Mouse (Mus musculus) small intestine, adult 2 months (tissue): ENCODE measurements around the gene Rsf1. TPM values are rescaled to one million over a fixed set of nuclear protein-coding genes. Genes with fewer than 3 reads are reported as not detected.

Experiments used
- H3K27ac ChIP-seq: fragments of 200-500 bp; 2 replicates; pipeline ENCODE4 v1.5.1; 2012; ENCODE audit warnings: low read depth, low read length, control low read depth, inconsistent platforms; ENCODE audit not compliant: insufficient read depth
- H3K27me3 ChIP-seq: fragments of 200-500 bp; 2 replicates; pipeline ENCODE4 v1.6.1; 2012; ENCODE audit warnings: mild to moderate bottlenecking, moderate library complexity, low read length, inconsistent platforms; ENCODE audit not compliant: control insufficient read depth, insufficient read depth
- H3K36me3 ChIP-seq: fragments of 200-500 bp; 2 replicates; pipeline ENCODE4 v1.6.1; 2012; ENCODE audit warnings: mild to moderate bottlenecking, low read length, control low read depth, inconsistent platforms; ENCODE audit not compliant: control insufficient read depth, insufficient read depth
- H3K4me1 ChIP-seq: fragments of 200-500 bp; 2 replicates; pipeline ENCODE4 v1.6.1; 2012; ENCODE audit warnings: low read length, inconsistent platforms, mixed read lengths; ENCODE audit not compliant: control insufficient read depth, insufficient read depth, insufficient read length
- H3K4me3 ChIP-seq: fragments of 200-500 bp; 2 replicates; pipeline ENCODE4 v1.5.1; 2012; ENCODE audit warnings: low read depth, mild to moderate bottlenecking, control low read depth, inconsistent platforms, low read length, moderate library complexity
- CTCF ChIP-seq: fragments of 200-500 bp; IDR thresholded peaks from 2 replicates; pipeline ENCODE4 v1.5.1; 2012; ENCODE audit warnings: low read depth, mild to moderate bottlenecking, control low read depth, inconsistent platforms, low read length, moderate library complexity, mixed read lengths; ENCODE audit not compliant: insufficient replicate concordance, insufficient read length; ENCODE audit errors: extremely low read depth
- POLR2A ChIP-seq: fragments of 200-500 bp; IDR thresholded peaks from 2 replicates; pipeline ENCODE4 v1.6.1; 2012; ENCODE audit warnings: low read depth, mild to moderate bottlenecking, control low read depth, inconsistent platforms, low read length, moderate library complexity
- WGBS: fragments of 180-500 bp; shearing (Covaris S2); methylation state at CpG from one replicate; pipeline ENCODE4 v1.1.7; 2018; 5-methylcytosine and 5-hydroxymethylcytosine counted together
- polyA plus RNA-seq: library from polyadenylated mRNA; depleted of rRNA; stranded (reverse); fragments of >200 nt; gene quantifications from 2 replicates; pipeline ENCODE4 v1.2.3, GENCODE M21; 2012

Gene Rsf1
- polyA plus RNA-seq, 1 experiment, result 0.93 TPM

DNA sequence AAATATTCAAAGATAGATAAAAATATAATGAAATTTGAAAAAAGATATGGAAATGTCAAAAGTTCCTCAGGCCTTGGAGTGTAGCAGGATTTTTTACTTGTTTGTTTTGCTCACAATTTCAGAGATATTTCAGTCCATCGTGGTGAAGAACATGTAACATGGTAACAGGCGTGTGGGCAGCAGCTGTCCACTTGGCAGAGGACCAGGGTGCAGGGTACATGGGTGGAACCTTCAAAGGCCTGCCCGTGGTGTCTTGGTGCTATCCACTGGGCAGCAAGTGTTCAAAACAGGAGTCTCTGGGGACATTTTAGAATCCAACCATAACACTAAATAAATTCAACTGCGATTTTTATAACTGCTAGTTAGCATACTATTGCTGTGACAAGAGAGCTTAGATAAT is 127.4 kb downstream of the Rsf1 start:
- H3K4me3 ChIP-seq, result no peak overlapping the region
- WGBS, result 38% methylated on average over 4 of the region's 4 CpGs
- TF ChIP-seq CTCF (no peak), POLR2A (no peak)
- H3K4me1 ChIP-seq, result 0 out of 2 replicates have a peak, but pooled peaks cover 2% of the 10 kb centered on the region
- peaks cover 4% of the 10 kb centered on the region; the same call in 1 of the 2 replicates for H3K36me3 ChIP-seq
- no peaks in the 10 kb centered on the region for H3K27me3 ChIP-seq
- H3K27ac ChIP-seq, result no peak overlapping the region

DNA sequence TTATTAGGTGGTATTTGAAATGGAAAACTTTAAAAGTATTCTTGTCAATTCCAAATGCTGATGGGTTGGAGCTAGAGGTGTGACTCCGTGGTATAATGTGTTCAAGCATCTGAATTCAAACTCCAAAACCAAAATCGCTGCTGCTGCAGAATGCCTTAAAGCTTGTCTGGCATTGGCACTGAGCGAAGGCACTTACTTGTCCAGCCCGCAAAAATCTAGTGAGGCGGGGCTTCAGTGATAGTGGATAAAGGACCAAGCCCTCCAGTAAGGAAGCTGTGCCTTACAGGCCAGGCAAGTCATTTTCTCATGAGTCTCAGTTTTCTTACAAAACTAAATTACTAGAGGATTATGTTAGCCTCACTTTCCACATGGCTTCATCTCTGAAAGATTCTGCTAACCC is 128.1 kb downstream of the Rsf1 start:
- 75% methylated on average over 5 of the region's 5 CpGs for WGBS

DNA sequence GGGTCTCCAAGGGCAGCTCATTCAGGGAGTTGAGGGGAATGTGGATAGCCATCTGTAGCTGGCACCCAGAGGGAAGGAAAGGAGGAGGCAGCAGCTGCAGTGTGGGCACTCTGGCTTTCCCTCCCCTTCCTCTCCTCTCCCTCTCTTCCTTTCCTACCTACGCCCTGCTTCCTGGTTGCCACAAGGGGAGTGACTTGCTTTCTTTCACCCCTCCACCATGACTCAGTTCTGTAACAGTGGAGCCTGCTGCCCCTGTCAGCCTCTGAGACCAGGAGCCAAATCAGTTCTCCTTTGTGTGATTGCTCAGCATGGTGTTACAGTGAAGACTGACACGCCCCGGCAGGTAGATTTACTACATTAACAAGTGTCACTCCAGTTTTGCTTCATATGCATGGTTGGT is 129.5 kb downstream of the Rsf1 start:
- H3K27me3 ChIP-seq, result no peaks in the 10 kb centered on the region
- 86% methylated on average over 3 of the region's 3 CpGs for WGBS
- peaks cover 14% of the 10 kb centered on the region for H3K36me3 ChIP-seq
- TF ChIP-seq CTCF, result no peak
- TF ChIP-seq POLR2A, result no peak
- 0 out of 2 replicates have a peak, but pooled peaks cover 2% of the 10 kb centered on the region for H3K4me1 ChIP-seq
- H3K27ac ChIP-seq, result no peak overlapping the region
- H3K4me3 ChIP-seq, result no peak overlapping the region

More for the DNA sequence above, 128.1 kb downstream of the Rsf1 start:
- no peak for TF ChIP-seq CTCF
- TF ChIP-seq POLR2A, result no peak
- peaks cover 8% of the 10 kb centered on the region for H3K36me3 ChIP-seq
- H3K27me3 ChIP-seq, result no peaks in the 10 kb centered on the region
- H3K4me3 ChIP-seq, result no peak overlapping the region
- no peak overlapping the region for H3K27ac ChIP-seq
- H3K4me1 ChIP-seq, result 0 out of 2 replicates have a peak, but pooled peaks cover 2% of the 10 kb centered on the region

GRCm38 (mm10) chr7:97714651-97715050 is 135.0 kb downstream of the Rsf1 start:
- TF ChIP-seq CTCF (no peak), POLR2A (no peak)
- Histone ChIP-seq H3K36me3 (peaks cover 47% of the 10 kb centered on the region), H3K27me3 (no peaks in the 10 kb centered on the region), H3K27ac (no peak overlapping the region), H3K4me3 (no peak overlapping the region), H3K4me1 (no peaks in the 10 kb centered on the region)
- WGBS, result 96% methylated on average over 5 of the region's 5 CpGs

DNA sequence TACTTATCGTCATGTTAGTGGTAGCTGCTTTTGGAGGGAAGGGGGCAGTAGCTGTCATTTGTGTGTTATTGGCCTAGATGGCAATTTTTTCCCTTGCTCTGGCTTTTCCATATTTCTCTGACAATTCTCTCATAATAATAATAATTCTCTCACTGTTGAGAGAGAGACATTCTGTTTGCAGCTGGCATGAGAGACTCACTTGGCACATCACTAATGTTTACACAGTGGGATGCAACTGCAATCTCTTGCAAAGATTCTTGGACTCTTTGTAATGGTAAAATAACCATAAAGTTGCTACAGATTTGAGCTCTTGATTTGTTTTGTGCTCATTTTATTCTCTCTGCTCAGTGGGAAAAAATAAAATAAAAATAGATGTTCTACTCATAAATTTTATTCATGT is 137.6 kb downstream of the Rsf1 start:
- peaks cover 47% of the 10 kb centered on the region for H3K36me3 ChIP-seq
- no peak overlapping the region for H3K4me3 ChIP-seq
- no peak overlapping the region for H3K27ac ChIP-seq
- H3K27me3 ChIP-seq, result no peaks in the 10 kb centered on the region
- no peaks in the 10 kb centered on the region for H3K4me1 ChIP-seq
- 83% methylated on average over 1 of the region's 1 CpGs for WGBS
- no peak for TF ChIP-seq CTCF
- TF ChIP-seq POLR2A, result no peak

DNA sequence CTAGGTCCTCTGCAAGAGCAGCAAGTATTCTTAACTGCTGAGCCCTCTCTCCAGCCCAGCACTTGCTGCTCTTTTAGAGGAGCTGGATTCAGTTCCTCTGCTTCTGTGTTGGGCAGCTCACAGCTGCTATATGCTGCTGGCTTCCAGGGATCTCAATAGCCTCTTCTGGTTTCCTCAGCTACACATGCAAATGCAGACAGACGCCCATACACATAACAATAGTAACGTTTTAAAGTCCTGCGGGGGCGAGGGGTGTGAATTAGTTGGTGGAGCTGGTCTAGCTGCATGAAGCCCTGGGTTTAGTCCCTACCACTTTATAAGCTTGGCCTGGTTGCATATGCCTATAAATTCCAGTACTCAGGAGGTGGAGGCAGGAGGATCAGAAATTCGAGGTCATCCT is 139.4 kb downstream of the Rsf1 start:
- Histone ChIP-seq H3K4me3 (no peak overlapping the region), H3K27me3 (no peaks in the 10 kb centered on the region), H3K27ac (no peak overlapping the region), H3K4me1 (no peaks in the 10 kb centered on the region), H3K36me3 (peaks cover 40% of the 10 kb centered on the region)
- TF ChIP-seq CTCF (no peak), POLR2A (no peak)
- 87% methylated on average over 5 of the region's 5 CpGs for WGBS

DNA sequence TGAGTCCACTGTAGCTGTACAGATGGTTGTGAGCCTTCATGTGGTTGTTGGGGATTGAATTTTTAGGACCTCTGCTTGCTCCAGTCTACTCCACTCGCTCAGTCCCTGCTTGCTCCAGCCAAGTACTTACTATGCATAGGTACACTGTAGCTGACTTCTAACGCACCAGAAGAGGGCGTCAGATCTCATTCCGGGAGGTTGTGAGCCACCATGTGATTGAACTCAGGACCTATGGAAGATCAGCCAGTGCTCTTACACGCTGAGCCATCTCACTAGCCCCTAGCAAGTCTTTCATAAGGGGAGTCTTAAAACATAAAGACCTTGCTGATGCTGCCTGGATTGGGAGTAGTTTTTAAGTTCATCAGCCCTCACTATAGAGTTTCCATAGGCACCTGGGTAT is 140.4 kb downstream of the Rsf1 start:
- Histone ChIP-seq H3K4me3 (no peak overlapping the region), H3K36me3 (peaks cover 33% of the 10 kb centered on the region), H3K4me1 (no peaks in the 10 kb centered on the region), H3K27me3 (no peaks in the 10 kb centered on the region), H3K27ac (no peak overlapping the region)
- TF ChIP-seq CTCF (no peak), POLR2A (no peak)
- 86% methylated on average over 5 of the region's 5 CpGs for WGBS

- no peak overlapping the region for H3K27ac ChIP-seq
- no peaks in the 10 kb centered on the region for H3K4me1 ChIP-seq
- WGBS, result 78% methylated on average over 7 of the region's 7 CpGs
- no peaks in the 10 kb centered on the region for H3K27me3 ChIP-seq
- TF ChIP-seq CTCF (no peak), POLR2A (no peak)
- H3K4me3 ChIP-seq, result no peak overlapping the region
- peaks cover 28% of the 10 kb centered on the region for H3K36me3 ChIP-seq
Measured at GRCm38 (mm10) chr7:97722278-97722918, 142.7 kb downstream of the Rsf1 start.
